Mouse (Mus musculus) MEL (cell line): ENCODE data around the gene Il3. TPM values are rescaled to one million over a fixed set of nuclear protein-coding genes. Genes with fewer than 3 reads are reported as not detected.

Experiments used
- DNase-seq: peaks from one replicate; pipeline ENCODE4 v3.0.0; 2011; ENCODE audit warnings: low read depth, low spot score
- H3K27ac ChIP-seq: 2 replicates; pipeline ENCODE4 v1.5.1; 2012; ENCODE audit warnings: low read depth, mild to moderate bottlenecking, control low read depth, low read length, moderate library complexity; ENCODE audit not compliant: control insufficient read depth
- H3K27me3 ChIP-seq, 2 experiments: fragments of 150-350 bp in 1 of 2; sonication (generic) in 1 of 2; 2 replicates each; pipeline ENCODE4 v1.6.1; 2012; ENCODE audit warnings: low read length in 2 of 2, mild to moderate bottlenecking in 2 of 2, improper control_type of control experiment in 1 of 2, moderate library complexity in 1 of 2; ENCODE audit not compliant: insufficient read depth in 2 of 2, control insufficient read depth in 1 of 2
- H3K36me3 ChIP-seq, 2 experiments: 2 replicates each; pipeline ENCODE4 v1.6.1; 2012 to 2014; ENCODE audit warnings: low read length in 2 of 2, improper control_type of control experiment in 1 of 2, inconsistent platforms in 1 of 2, mild to moderate bottlenecking in 1 of 2; ENCODE audit not compliant: insufficient read depth in 2 of 2, control insufficient read depth in 1 of 2
- H3K4me1 ChIP-seq, 2 experiments: fragments of 150-350 bp in 1 of 2; sonication (generic) in 1 of 2; 2 replicates each; pipeline ENCODE4 v1.6.1; 2012; ENCODE audit warnings: low read length in 2 of 2, improper control_type of control experiment in 1 of 2, mild to moderate bottlenecking in 1 of 2; ENCODE audit not compliant: insufficient read depth in 2 of 2, control insufficient read depth in 1 of 2
- H3K4me3 ChIP-seq, 2 experiments: fragments of 150-350 bp in 1 of 2; sonication (generic) in 1 of 2; 2 replicates each; pipeline ENCODE4 v1.5.1; 2012; ENCODE audit warnings: low read depth in 2 of 2, low read length in 2 of 2, mild to moderate bottlenecking in 2 of 2, moderate library complexity in 2 of 2, control low read depth in 1 of 2, improper control_type of control experiment in 1 of 2; ENCODE audit not compliant: control insufficient read depth in 1 of 2, insufficient read depth in 1 of 2
- H3K79me2 ChIP-seq: 2 replicates; pipeline ENCODE4 v1.6.1; 2012; ENCODE audit warnings: mild to moderate bottlenecking, low read length, moderate library complexity; ENCODE audit not compliant: control insufficient read depth, poor library complexity, insufficient read depth
- H3K9ac ChIP-seq: 2 replicates; pipeline ENCODE4 v1.6.1; 2012; ENCODE audit warnings: low read depth, mild to moderate bottlenecking, control low read depth, low read length, moderate library complexity; ENCODE audit not compliant: control insufficient read depth, poor library complexity, severe bottlenecking
- H3K9me3 ChIP-seq: fragments of 150-350 bp; sonication (generic); replicated peaks from 2 replicates; pipeline ENCODE4 v1.6.1; 2012; ENCODE audit warnings: mild to moderate bottlenecking, low read length, improper control_type of control experiment, moderate library complexity; ENCODE audit not compliant: insufficient read depth
- CHD2 ChIP-seq: IDR thresholded peaks from 2 replicates; pipeline ENCODE4 v1.6.1; 2011; ENCODE audit warnings: low read length, improper control_type of control experiment
- CTCF ChIP-seq, 3 experiments: IDR thresholded peaks in 2 of 3; conservative IDR thresholded peaks in 1 of 3; 2 replicates each; pipeline ENCODE4 v1.5.1; 2011 to 2012; ENCODE audit warnings: low read length in 3 of 3, low read depth in 2 of 3, mild to moderate bottlenecking in 2 of 3, improper control_type of control experiment in 1 of 3, inconsistent platforms in 1 of 3, mixed read lengths in 1 of 3, moderate library complexity in 1 of 3; ENCODE audit not compliant: control insufficient read depth in 1 of 3, insufficient read depth in 1 of 3, poor library complexity in 1 of 3, severe bottlenecking in 1 of 3
- JUND ChIP-seq: IDR thresholded peaks from 2 replicates; pipeline ENCODE4 v1.6.1; 2011; ENCODE audit warnings: low read depth, mild to moderate bottlenecking, improper control_type of control experiment, low read length
- MAFK ChIP-seq: IDR thresholded peaks from 2 replicates; pipeline ENCODE4 v1.6.1; 2011; ENCODE audit warnings: low read depth, mild to moderate bottlenecking, low read length, improper control_type of control experiment, borderline replicate concordance
- MYC ChIP-seq: IDR thresholded peaks from 2 replicates; pipeline ENCODE4 v1.6.1; 2011; ENCODE audit warnings: low read depth, mild to moderate bottlenecking, low read length, improper control_type of control experiment, moderate library complexity
- RCOR1 ChIP-seq: IDR thresholded peaks from 2 replicates; pipeline ENCODE4 v1.6.1; 2012; ENCODE audit warnings: low read depth, mild to moderate bottlenecking, inconsistent platforms, low read length, improper control_type of control experiment
- TBP ChIP-seq: IDR thresholded peaks from 2 replicates; pipeline ENCODE4 v1.8.0; 2011; ENCODE audit warnings: low read depth, low read length, improper control_type of control experiment
- USF1 ChIP-seq: IDR thresholded peaks from 2 replicates; pipeline ENCODE4 v1.6.1; 2014; ENCODE audit warnings: low read depth, mild to moderate bottlenecking, inconsistent platforms, low read length, improper control_type of control experiment, moderate library complexity
- ZC3H11A ChIP-seq: IDR thresholded peaks from 2 replicates; pipeline ENCODE4 v1.6.1; 2012; ENCODE audit warnings: low read depth, mild to moderate bottlenecking, inconsistent platforms, low read length, improper control_type of control experiment
- ZMIZ1 ChIP-seq: IDR thresholded peaks from 2 replicates; pipeline ENCODE4 v1.6.1; 2012; ENCODE audit warnings: low read depth, mild to moderate bottlenecking, inconsistent platforms, low read length, improper control_type of control experiment, moderate library complexity
- ZNF384 ChIP-seq: IDR thresholded peaks from 2 replicates; pipeline ENCODE4 v1.6.1; 2012; ENCODE audit warnings: low read depth, mild to moderate bottlenecking, inconsistent platforms, low read length, improper control_type of control experiment
- polyA plus RNA-seq, 2 experiments: library from polyadenylated mRNA; stranded (reverse) in 1 of 2; unstranded in 1 of 2; fragments of >175 nt in 1 of 2; fragments of >200 nt in 1 of 2; gene quantifications; 2 replicates each; pipeline versions ENCODE4 v1.2.1 to v1.2.4; 2012; ENCODE audit warnings: low replicate concordance in 2 of 2, low read depth in 1 of 2; ENCODE audit not compliant: insufficient read length in 2 of 2, insufficient read depth in 1 of 2, missing spikeins in 1 of 2
- total RNA-seq: library from RNA; depleted of rRNA; stranded (reverse); fragments of 300-350 nt; gene quantifications from 2 replicates; pipeline ENCODE4 v1.2.3, GENCODE M21; 2012; rRNA removed

Gene Il3
- total and polyA plus RNA-seq, 3 experiments: not detected

DNA sequence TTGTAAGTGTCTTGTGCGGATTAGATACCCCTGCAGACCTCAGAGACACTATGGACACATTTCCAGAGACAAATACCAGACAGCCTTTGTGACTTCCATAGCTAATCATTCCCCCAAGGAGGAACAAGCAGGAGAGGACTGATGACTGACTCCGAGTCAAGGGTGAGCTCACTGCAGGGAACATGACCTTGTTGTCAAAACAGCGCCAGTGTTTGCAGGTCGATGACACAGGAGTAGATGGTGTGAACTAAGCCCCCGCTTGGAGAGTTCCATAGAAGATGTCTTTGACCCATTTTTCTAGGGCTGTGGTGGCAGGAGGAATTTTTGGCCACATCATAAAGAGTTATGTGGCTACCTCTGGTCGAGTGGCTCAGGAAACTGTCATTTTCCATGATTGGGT is 51.0 kb downstream of the Il3 start:
- H3K36me3 ChIP-seq: peaks cover 0 to 11% of the 10 kb centered on the region in 2 experiments; a peak in 2 of 4 replicates
- peaks cover 6 to 18% of the 10 kb centered on the region in 2 experiments for H3K4me1 ChIP-seq
- H3K79me2 ChIP-seq: no peaks in the 10 kb centered on the region
- DNase-seq: no peak
- TF ChIP-seq MAFK: no peak
- TF ChIP-seq TBP: no peak
- no peak for TF ChIP-seq USF1
- TF ChIP-seq ZNF384: no peak
- no peak for TF ChIP-seq ZC3H11A
- TF ChIP-seq RCOR1: no peak
- TF ChIP-seq CHD2: no peak
- TF ChIP-seq MYC: no peak
- no peak for TF ChIP-seq CTCF (IDR thresholded peaks at IDR 0.05 in 2 of 3, conservative IDR thresholded peaks at IDR 0.05 in 1 of 3; ENCODE audit: control insufficient read depth in 1 of 3, insufficient read depth in 1 of 3, low read depth in 2 of 3, low read length in 3 of 3, poor library complexity in 1 of 3, severe bottlenecking in 1 of 3)
- no peak for TF ChIP-seq JUND
- TF ChIP-seq ZMIZ1: no peak
- no peaks in the 10 kb centered on the region for H3K9me3 ChIP-seq
- H3K27ac ChIP-seq: no peak overlapping the region
- no peaks in the 10 kb centered on the region for H3K27me3 ChIP-seq
- no peak overlapping the region for H3K9ac ChIP-seq
- no peak overlapping the region for H3K4me3 ChIP-seq

Other genes starting within 250 kb of the Il3 start
- gene Slc22a4, start 239.2 kb downstream of the Il3 start, total RNA-seq: 2.3 and 3.5 TPM in 2 replicates
- 1 to 10 TPM in 1 of 2 experiments, not detected in 1; 5.8 TPM for gene Slc22a4, start 239.2 kb downstream of the Il3 start, polyA plus RNA-seq
- gene Pdlim4, start 198.3 kb downstream of the Il3 start, total RNA-seq: 0.13 TPM in 1 of 2 replicates, not detected in the other
- under 1 TPM in 1 of 2 experiments, not detected in 1; 0.70 TPM for gene Pdlim4, start 198.3 kb downstream of the Il3 start, polyA plus RNA-seq
- gene P4ha2, start 167.2 kb downstream of the Il3 start, total RNA-seq: 18.6 and 32.0 TPM in 2 replicates
- 10 to 100 TPM in 1 of 2 experiments, not detected in 1; 57.8 TPM for gene P4ha2, start 167.2 kb downstream of the Il3 start, polyA plus RNA-seq
- gene Csf2, start 17.6 kb downstream of the Il3 start, total RNA-seq: not detected in 2 replicates
- under 1 TPM in 1 of 2 experiments, not detected in 1; 0.15 TPM for gene Csf2, start 17.6 kb downstream of the Il3 start, polyA plus RNA-seq
- 3.2 and 7.9 TPM in 2 replicates for gene Acsl6, start 36.5 kb upstream of the Il3 start, total RNA-seq
- 1 to 10 TPM in 1 of 2 experiments, not detected in 1; 2.8 TPM for gene Acsl6, start 36.5 kb upstream of the Il3 start, polyA plus RNA-seq
- gene Meikin, start 103.4 kb upstream of the Il3 start, total RNA-seq: not detected in 2 replicates
- not detected for gene Meikin, start 103.4 kb upstream of the Il3 start, polyA plus RNA-seq
- gene Fnip1, start 170.9 kb upstream of the Il3 start, total RNA-seq: 13.6 and 16.4 TPM in 2 replicates
- 10 to 100 TPM in 1 of 2 experiments, not detected in 1; 11.9 TPM for gene Fnip1, start 170.9 kb upstream of the Il3 start, polyA plus RNA-seq